8 mouse cellular contexts compared by ENCODE assay signal in genomic region chrX:104482572-104483443, GRCm38 (mm10). TPM values are rescaled to one million over a fixed set of nuclear protein-coding genes. Genes with fewer than 3 reads are reported as not detected.
A peak's percentile ranks its signal among the peaks of the same experiment; 100 is the strongest.
DNase-seq lines count a peak whose midpoint lies in the region; ATAC-seq lines count a peak whose summit lies in the region.

Gene Uprt, plus strand, starts transcription at chrX:104482818.

- H3K27me3 ChIP-seq in intestine, embryonic 15.5 days (replicated peaks): no peaks in the 10 kb centered on the region

- H3K36me3 ChIP-seq in intestine, embryonic 15.5 days: no peaks in the 10 kb centered on the region

- H3K4me2 ChIP-seq in intestine, embryonic 15.5 days (replicated peaks): peak within 1 kb of the TSS; percentile 55

- H3K4me3 ChIP-seq in intestine, embryonic 15.5 days (replicated peaks): peak within 1 kb of the TSS; percentile 50

- 21% methylated on average over 34 of the region's 34 CpGs for WGBS in intestine, embryonic 15.5 days

- DNase-seq in adrenal gland, adult 2 months: peak; percentile 88
- DNase-seq in embryo, embryonic 11 days: peak; percentile 75
- peak; percentile 78 for DNase-seq in gastrocnemius, postnatal 25 days
- DNase-seq in left cerebral cortex, postnatal 25 days (ENCODE audit: low spot score in 2 of 2): peak; percentile 78 to 87
- peak; percentile 75 for DNase-seq in mesoderm, embryonic 11.5 days (ENCODE audit: low read depth, low spot score)
- peak; percentile 73 to 76 for DNase-seq in right cerebral cortex, postnatal 36 days (ENCODE audit: low spot score in 2 of 2)
- peak; percentile 58 to 72 for DNase-seq in urinary bladder, postnatal 4 days (ENCODE audit: low spot score in 2 of 2)

- ATAC-seq in intestine, embryonic 15.5 days: peak; percentile 96

- no peaks in the 10 kb centered on the region for H3K4me1 ChIP-seq in intestine, embryonic 15.5 days (replicated peaks)

- peak within 1 kb of the TSS; percentile 44 for H3K27ac ChIP-seq in intestine, embryonic 15.5 days

- intact Hi-C loops in left cerebral cortex, postnatal 25 days (cut with DNase I): no loop called here

- no peaks in the 10 kb centered on the region for H3K9me3 ChIP-seq in intestine, embryonic 15.5 days

- peak within 1 kb of the TSS; percentile 49 for H3K9ac ChIP-seq in intestine, embryonic 15.5 days

RNA-seq across cellular contexts. Expression of gene Uprt, which starts in this region (rescaled TPM):
- 10 to 100 TPM; 13.6 to 15.6 TPM for total RNA-seq in adrenal gland, adult 2 months (2021)
- polyA plus RNA-seq in adrenal gland, adult 2 months (2012; rRNA removed): 3.1 and 5.0 TPM in 2 replicates
- total RNA-seq in gastrocnemius, postnatal 25 days (2021): 10 to 100 TPM in 1 of 2 experiments, 1 to 10 TPM in 1; 9.5 to 11.1 TPM
- polyA plus RNA-seq in intestine, embryonic 15.5 days (2015; fragmentation: Nextera tagmentation; extraction: Ambion mirVana): 1.3 and 1.7 TPM in 2 replicates
- total RNA-seq in left cerebral cortex, postnatal 25 days (2021): 10 to 100 TPM; 12.8 to 16.0 TPM

Comparison
In these comparisons a context has a peak if more than half of its experiments do, and no peak if none do; other contexts are left out.
1. Peak in every context shown above with its lines: DNase-seq, ATAC-seq, H3K4me3 ChIP-seq and H3K27ac ChIP-seq.